ENCODE assay signal across 9 mouse cellular contexts in the genomic region with DNA sequence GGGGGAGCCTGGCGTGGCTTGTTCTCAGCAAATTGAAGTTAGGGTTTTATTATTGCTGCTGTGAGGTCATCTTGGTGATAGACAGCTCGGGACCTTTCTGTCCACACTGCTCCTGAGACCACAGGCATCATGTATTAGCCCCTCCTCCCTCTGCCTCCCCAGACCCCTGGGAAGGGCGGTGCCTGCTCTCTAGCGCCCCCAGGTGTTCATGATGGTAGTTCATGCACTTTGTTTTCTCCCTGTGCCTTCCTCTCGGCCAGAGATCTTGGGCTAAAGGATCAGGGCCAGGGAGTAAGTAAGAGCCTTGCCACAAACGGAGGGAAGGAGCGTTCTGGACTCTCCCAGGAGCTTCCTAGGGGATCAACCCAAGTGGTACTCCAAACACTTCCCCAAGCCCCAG. TPM values are rescaled to one million over a fixed set of nuclear protein-coding genes. Genes with fewer than 3 reads are reported as not detected.
A peak's percentile ranks its signal among the peaks of the same experiment; 100 is the strongest.
DNase-seq lines count a peak whose midpoint lies in the region; ATAC-seq and TF ChIP-seq lines count a peak whose summit lies in the region.
"Had no signal": no experiment of that assay in that cellular context is flagged by ENCODE, and none has a peak within 500 bp of the region (broad histone marks: within the 10 kb centered on the region; RNA-seq: fewer than 3 reads in every experiment).

No protein-coding gene starts in this region.

- no peak overlapping the region for H3K4me2 ChIP-seq in kidney, postnatal 0 days (ENCODE audit: low read length)
- H3K4me2 ChIP-seq: neural tube, embryonic 13.5 days had no signal

- DNase-seq in kidney, postnatal 0 days (ENCODE audit: low spot score): peak; percentile 48
- DNase-seq in kidney, adult 8-10 months: no peak
- DNase-seq in layer of hippocampus, adult 9-10 months (ENCODE audit: low spot score): no peak
- DNase-seq in natural killer cell, adult 2 months (ENCODE audit: low spot score in 2 of 2): no peak
- no peak for DNase-seq in spleen, adult 12 weeks (ENCODE audit: low spot score)

- no peaks in the 10 kb centered on the region for H3K9me3 ChIP-seq in kidney, postnatal 0 days (replicated peaks; ENCODE audit: low read length)
- 0 out of 2 replicates have a peak, but pooled peaks cover 2% of the 10 kb centered on the region for H3K9me3 ChIP-seq in ES-Bruce4 (replicated peaks; ENCODE audit: control insufficient read depth, insufficient read depth, low read length, poor library complexity, severe bottlenecking)
- H3K9me3 ChIP-seq: neural tube, embryonic 13.5 days had no signal

- WGBS in kidney, postnatal 0 days: 54% methylated on average over 7 of the region's 7 CpGs

- H3K4me3 ChIP-seq in kidney, postnatal 0 days (replicated peaks; ENCODE audit: low read depth, low read length): no peak overlapping the region
- no peak overlapping the region for H3K4me3 ChIP-seq in ES-Bruce4 (ENCODE audit: low read depth, low read length)
- H3K4me3 ChIP-seq in bone marrow macrophage, adult 2 months (ENCODE audit: insufficient read depth, low read length): no peak overlapping the region
- H3K4me3 ChIP-seq: neural tube, embryonic 13.5 days had no signal

- no peaks in the 10 kb centered on the region for H3K36me3 ChIP-seq in kidney, postnatal 0 days (ENCODE audit: insufficient read depth, low read length)
- H3K36me3 ChIP-seq in ES-Bruce4 (ENCODE audit: control insufficient read depth, insufficient read depth, low read length, poor library complexity, severe bottlenecking): no peaks in the 10 kb centered on the region
- H3K36me3 ChIP-seq: neural tube, embryonic 13.5 days had no signal

- H3K9ac ChIP-seq in kidney, postnatal 0 days (ENCODE audit: low read depth, low read length): no peak overlapping the region
- H3K9ac ChIP-seq in ES-Bruce4 (ENCODE audit: low read depth, poor library complexity, severe bottlenecking): no peak overlapping the region
- H3K9ac ChIP-seq: neural tube, embryonic 13.5 days had no signal

- no peak for TF ChIP-seq EP300 in ES-Bruce4 (IDR thresholded peaks at IDR 0.05; ENCODE audit: insufficient read depth, low read depth, low read length)

- H3K27me3 ChIP-seq in kidney, postnatal 0 days (ENCODE audit: insufficient read depth, low read length): no peaks in the 10 kb centered on the region
- H3K27me3 ChIP-seq in ES-Bruce4 (ENCODE audit: control insufficient read depth, insufficient read depth, low read length, poor library complexity, severe bottlenecking): no peaks in the 10 kb centered on the region

- no peak overlapping the region for H3K27ac ChIP-seq in kidney, postnatal 0 days
- no peak overlapping the region for H3K27ac ChIP-seq in ES-Bruce4 (ENCODE audit: insufficient read depth, low read length)
- H3K27ac ChIP-seq in bone marrow macrophage, adult 2 months (ENCODE audit: insufficient read depth, low read depth, low read length): no peak overlapping the region
- H3K27ac ChIP-seq: neural tube, embryonic 13.5 days had no signal

- no peak for TF ChIP-seq POLR2A in ES-Bruce4 (IDR thresholded peaks at IDR 0.05; ENCODE audit: insufficient read depth, low read length)
- no peak for TF ChIP-seq POLR2A in bone marrow macrophage, adult 2 months (IDR thresholded peaks at IDR 0.05; ENCODE audit: borderline replicate concordance, low read depth, low read length)

- TF ChIP-seq CTCF in kidney, postnatal 0 days (IDR thresholded peaks at IDR 0.05; ENCODE audit: low read depth): peak; percentile 69
- peak; percentile 83 for TF ChIP-seq CTCF in ES-Bruce4 (IDR thresholded peaks at IDR 0.05; ENCODE audit: low read depth, low read length)
- TF ChIP-seq CTCF in bone marrow macrophage, adult 2 months (IDR thresholded peaks at IDR 0.05; ENCODE audit: low read depth, low read length): 0 out of 2 replicates have a peak, but pooled peaks have one; percentile 15

- peak; percentile 25; the same call in 1 of the 2 replicates for ATAC-seq in kidney, postnatal 0 days (replicated peaks; ENCODE audit: low FRiP score, low read depth)
- ATAC-seq in megakaryocyte progenitor cell, adult 5-6 weeks (replicated peaks; ENCODE audit: poor library complexity): peak; percentile 38

- no peaks in the 10 kb centered on the region for H3K4me1 ChIP-seq in kidney, postnatal 0 days (replicated peaks; ENCODE audit: insufficient read depth, low read length)
- H3K4me1 ChIP-seq in ES-Bruce4 (ENCODE audit: control insufficient read depth, insufficient read depth, low read length): no peaks in the 10 kb centered on the region
- no peaks in the 10 kb centered on the region for H3K4me1 ChIP-seq in bone marrow macrophage, adult 2 months (ENCODE audit: control insufficient read depth, insufficient read depth, low read length)

RNA-seq across cellular contexts. Expression of a gene that starts 32.2 kb away (rescaled TPM):
- 50.5 and 57.9 TPM in 2 replicates for polyA plus RNA-seq in kidney, postnatal 0 days (2015; fragmentation: Nextera tagmentation; extraction: Ambion mirVana)
- polyA plus RNA-seq in ES-Bruce4 (2011; ENCODE audit: insufficient read depth, insufficient read length, low read depth, missing spikeins): not detected in 2 replicates
- not detected in 2 replicates for polyA plus RNA-seq in bone marrow macrophage, adult 2 months (2012; ENCODE audit: insufficient read depth, insufficient read length, missing spikeins)
- not detected in 2 replicates for total RNA-seq in megakaryocyte progenitor cell, adult 5-6 weeks (2015)
- total RNA-seq in megakaryocyte progenitor cell, adult 5-6 weeks (2017): not detected in 2 replicates

Comparison
In these comparisons a context has a peak if more than half of its experiments do, and no peak if none do; other contexts are left out.
1. CTCF ChIP-seq: peak in every context shown above with its lines; median percentile 83 in ES-Bruce4; 69 in kidney, postnatal 0 days; 15 in bone marrow macrophage, adult 2 months.
2. RNA of a gene that starts 32.2 kb away (polyA plus RNA-seq): 50.5 to 57.9 TPM in kidney, postnatal 0 days; not detected in ES-Bruce4 and not detected in bone marrow macrophage, adult 2 months; every median in the first group is over 10 times any median in the second.